Mouse (Mus musculus): Measurements from ENCODE around the gene Parva. TPM values are rescaled to one million over a fixed set of nuclear protein-coding genes. Genes with fewer than 3 reads are reported as not detected.

Gene Parva
- polyA plus RNA-seq, 1 experiment from 2014 or later, result 54.6 TPM

- Histone ChIP-seq H3K9me3 (0 out of 2 replicates have a peak, but pooled peaks cover 3% of the 10 kb centered on the region), H3K9ac (no peak overlapping the region)
- WGBS, result 38% methylated on average over 12 of the region's 12 CpGs
Observed at GRCm38 (mm10) chr7:112444152-112444984, 17.1 kb downstream of the Parva start.

GRCm38 (mm10) chr7:112444985-112445367 lies 17.7 kb downstream of the Parva start:
- Histone ChIP-seq H3K4me1 (peaks cover 35% of the 10 kb centered on the region), H3K36me3 (replicated peaks) (no peaks in the 10 kb centered on the region), H3K4me3 (replicated peaks) (no peak overlapping the region), H3K27me3 (no peaks in the 10 kb centered on the region), H3K9ac (no peak overlapping the region), H3K27ac (peak overlapping the region; percentile 65; the same call in 1 of the 2 replicates), H3K9me3 (0 out of 2 replicates have a peak, but pooled peaks cover 3% of the 10 kb centered on the region), H3K4me2 (peak overlapping the region; percentile 17; the same call in 1 of the 2 replicates)
- WGBS, result 48% methylated on average over 9 of the region's 9 CpGs
- peak; percentile 59 for ATAC-seq (ENCODE audit: low FRiP score)

More at GRCm38 (mm10) chr7:112444152-112444984, 17.1 kb downstream of the Parva start:
- Histone ChIP-seq H3K4me2 (peak overlapping the region; percentile 17; the same call in 1 of the 2 replicates), H3K27ac (peak overlapping the region; percentile 65), H3K27me3 (no peaks in the 10 kb centered on the region), H3K4me1 (peaks cover 35% of the 10 kb centered on the region), H3K36me3 (replicated peaks) (no peaks in the 10 kb centered on the region), H3K4me3 (replicated peaks) (no peak overlapping the region)
- ATAC-seq (ENCODE audit: low FRiP score), result peak; percentile 79

GRCm38 (mm10) chr7:112446498-112446897 lies 19.2 kb downstream of the Parva start:
- Histone ChIP-seq H3K4me1 (peaks cover 30% of the 10 kb centered on the region), H3K9ac (no peak overlapping the region), H3K4me3 (replicated peaks) (no peak overlapping the region), H3K9me3 (0 out of 2 replicates have a peak, but pooled peaks cover 3% of the 10 kb centered on the region), H3K27ac (no peak overlapping the region), H3K4me2 (no peak overlapping the region), H3K36me3 (replicated peaks) (no peaks in the 10 kb centered on the region), H3K27me3 (no peaks in the 10 kb centered on the region)
- ATAC-seq (ENCODE audit: low FRiP score), result no peak
- WGBS, result 89% methylated on average over 4 of the region's 4 CpGs

GRCm38 (mm10) chr7:112449954-112450700 lies 22.8 kb downstream of the Parva start:
- H3K27ac ChIP-seq, result no peak overlapping the region
- H3K9me3 ChIP-seq, result 0 out of 2 replicates have a peak, but pooled peaks cover 3% of the 10 kb centered on the region
- H3K4me3 ChIP-seq (replicated peaks), result no peak overlapping the region
- H3K27me3 ChIP-seq, result no peaks in the 10 kb centered on the region
- ATAC-seq (ENCODE audit: low FRiP score), result no peak
- no peak overlapping the region for H3K4me2 ChIP-seq
- no peaks in the 10 kb centered on the region for H3K36me3 ChIP-seq (replicated peaks)
- peaks cover 16% of the 10 kb centered on the region for H3K4me1 ChIP-seq
- WGBS, result 90% methylated on average over 8 of the region's 8 CpGs
- H3K9ac ChIP-seq, result no peak overlapping the region

GRCm38 (mm10) chr7:112452471-112452870 lies 25.2 kb downstream of the Parva start:
- no peak for ATAC-seq (ENCODE audit: low FRiP score)

GRCm38 (mm10) chr7:112453805-112454214 lies 26.5 kb downstream of the Parva start:
- ATAC-seq (ENCODE audit: low FRiP score), result no peak
- Histone ChIP-seq H3K36me3 (replicated peaks) (no peaks in the 10 kb centered on the region), H3K4me2 (no peak overlapping the region), H3K9ac (no peak overlapping the region), H3K27ac (0 out of 2 replicates have a peak overlapping the region, but pooled peaks have one; percentile 42), H3K4me1 (peaks cover 12% of the 10 kb centered on the region), H3K9me3 (no peaks in the 10 kb centered on the region), H3K27me3 (no peaks in the 10 kb centered on the region), H3K4me3 (replicated peaks) (no peak overlapping the region)
- 7% methylated on average over 3 of the region's 3 CpGs for WGBS

More at GRCm38 (mm10) chr7:112452471-112452870, 25.2 kb downstream of the Parva start:
- H3K4me1 ChIP-seq, result peaks cover 12% of the 10 kb centered on the region
- H3K9me3 ChIP-seq, result no peaks in the 10 kb centered on the region
- no peak overlapping the region for H3K27ac ChIP-seq
- H3K27me3 ChIP-seq, result no peaks in the 10 kb centered on the region
- H3K36me3 ChIP-seq (replicated peaks), result no peaks in the 10 kb centered on the region
- no peak overlapping the region for H3K4me3 ChIP-seq (replicated peaks)
- H3K4me2 ChIP-seq, result no peak overlapping the region
- WGBS, result 64% methylated on average over 5 of the region's 5 CpGs
- H3K9ac ChIP-seq, result no peak overlapping the region

- Histone ChIP-seq H3K27me3 (no peaks in the 10 kb centered on the region), H3K9me3 (no peaks in the 10 kb centered on the region), H3K4me3 (replicated peaks) (no peak overlapping the region), H3K27ac (peak overlapping the region; percentile 42; the same call in 1 of the 2 replicates), H3K4me2 (no peak overlapping the region), H3K36me3 (replicated peaks) (no peaks in the 10 kb centered on the region), H3K4me1 (peaks cover 12% of the 10 kb centered on the region), H3K9ac (no peak overlapping the region)
- no peak for ATAC-seq (ENCODE audit: low FRiP score)
- WGBS, result 51% methylated on average over 6 of the region's 6 CpGs
Observed at GRCm38 (mm10) chr7:112454380-112454779, 27.1 kb downstream of the Parva start.

GRCm38 (mm10) chr7:112454951-112455350 lies 27.6 kb downstream of the Parva start:
- no peaks in the 10 kb centered on the region for H3K36me3 ChIP-seq (replicated peaks)
- H3K9me3 ChIP-seq, result no peaks in the 10 kb centered on the region
- no peak overlapping the region for H3K4me3 ChIP-seq (replicated peaks)
- peaks cover 12% of the 10 kb centered on the region for H3K4me1 ChIP-seq
- H3K9ac ChIP-seq, result no peak overlapping the region
- no peaks in the 10 kb centered on the region for H3K27me3 ChIP-seq
- H3K27ac ChIP-seq, result no peak overlapping the region
- WGBS, result 86% methylated on average over 2 of the region's 2 CpGs
- ATAC-seq (ENCODE audit: low FRiP score), result no peak
- no peak overlapping the region for H3K4me2 ChIP-seq

- no peak overlapping the region for H3K9ac ChIP-seq
- no peak for ATAC-seq (ENCODE audit: low FRiP score)
- H3K4me1 ChIP-seq, result peaks cover 17% of the 10 kb centered on the region
- 91% methylated on average over 5 of the region's 5 CpGs for WGBS
- no peaks in the 10 kb centered on the region for H3K9me3 ChIP-seq
- no peaks in the 10 kb centered on the region for H3K27me3 ChIP-seq
- no peak overlapping the region for H3K27ac ChIP-seq
- H3K4me3 ChIP-seq (replicated peaks), result no peak overlapping the region
- H3K36me3 ChIP-seq (replicated peaks), result no peaks in the 10 kb centered on the region
- H3K4me2 ChIP-seq, result no peak overlapping the region
Observed at GRCm38 (mm10) chr7:112455566-112456110, 28.3 kb downstream of the Parva start.

- H3K36me3 ChIP-seq (replicated peaks), result no peaks in the 10 kb centered on the region
- H3K27me3 ChIP-seq, result no peaks in the 10 kb centered on the region
- WGBS, result 91% methylated on average over 4 of the region's 4 CpGs
- peaks cover 21% of the 10 kb centered on the region for H3K4me1 ChIP-seq
- H3K4me3 ChIP-seq (replicated peaks), result no peak overlapping the region
- ATAC-seq (ENCODE audit: low FRiP score), result no peak
- H3K9me3 ChIP-seq, result no peaks in the 10 kb centered on the region
- H3K4me2 ChIP-seq, result no peak overlapping the region
- no peak overlapping the region for H3K9ac ChIP-seq
- no peak overlapping the region for H3K27ac ChIP-seq
Observed at GRCm38 (mm10) chr7:112457373-112457772, 30.1 kb downstream of the Parva start.

- no peaks in the 10 kb centered on the region for H3K27me3 ChIP-seq
- H3K9ac ChIP-seq, result no peak overlapping the region
- H3K27ac ChIP-seq, result no peak overlapping the region
- ATAC-seq (ENCODE audit: low FRiP score), result no peak
- H3K4me3 ChIP-seq (replicated peaks), result no peak overlapping the region
- H3K4me2 ChIP-seq, result no peak overlapping the region
- H3K4me1 ChIP-seq, result peaks cover 27% of the 10 kb centered on the region
- H3K9me3 ChIP-seq, result no peaks in the 10 kb centered on the region
- no peaks in the 10 kb centered on the region for H3K36me3 ChIP-seq (replicated peaks)
- 91% methylated on average over 4 of the region's 4 CpGs for WGBS
Observed at GRCm38 (mm10) chr7:112457920-112458319, 30.6 kb downstream of the Parva start.

- Histone ChIP-seq H3K4me3 (replicated peaks) (no peak overlapping the region), H3K4me1 (peaks cover 29% of the 10 kb centered on the region), H3K27me3 (no peaks in the 10 kb centered on the region), H3K4me2 (no peak overlapping the region), H3K9ac (no peak overlapping the region), H3K9me3 (no peaks in the 10 kb centered on the region), H3K27ac (no peak overlapping the region), H3K36me3 (replicated peaks) (no peaks in the 10 kb centered on the region)
- ATAC-seq (ENCODE audit: low FRiP score), result no peak
- 84% methylated on average over 5 of the region's 5 CpGs for WGBS
Observed at GRCm38 (mm10) chr7:112458440-112458839, 31.1 kb downstream of the Parva start.
